Mouse (Mus musculus) stomach, embryonic 14.5 days (tissue): ENCODE results near the gene Emilin2. TPM values are rescaled to one million over a fixed set of nuclear protein-coding genes. Genes with fewer than 3 reads are reported as not detected.

Experiments
- ATAC-seq: fragments of 200-750 bp; cut with Nextera tagmentation; 2 replicates; pipeline ENCODE4 v1.8.0; 2017; ENCODE audit warnings: low read depth, moderate TSS enrichment; ENCODE audit not compliant: insufficient number of reproducible peaks, insufficient read depth, low FRiP score
- H3K27ac ChIP-seq: fragments of 300-500 bp; sonication (generic); 2 replicates; pipeline ENCODE4 v1.5.1; 2014; ENCODE audit warnings: mild to moderate bottlenecking, low read length, moderate library complexity, mixed read lengths
- H3K27me3 ChIP-seq: fragments of 300-500 bp; sonication (generic); 2 replicates; pipeline ENCODE4 v1.6.1; 2014; ENCODE audit warnings: low read length, control low read depth, mixed read lengths; ENCODE audit not compliant: control insufficient read depth, insufficient read depth
- H3K36me3 ChIP-seq: fragments of 300-500 bp; sonication (generic); 2 replicates; pipeline ENCODE4 v1.6.1; 2014; ENCODE audit warnings: mild to moderate bottlenecking, control low read depth, low read length, moderate library complexity, mixed read lengths; ENCODE audit not compliant: control insufficient read depth, insufficient read depth
- H3K4me1 ChIP-seq: fragments of 300-500 bp; sonication (generic); 2 replicates; pipeline ENCODE4 v1.6.1; 2014; ENCODE audit warnings: low read length, control low read depth, mixed read lengths; ENCODE audit not compliant: control insufficient read depth, insufficient read depth
- H3K4me2 ChIP-seq: fragments of 300-500 bp; sonication (generic); replicated peaks from 2 replicates; pipeline ENCODE4 v1.6.1; 2014; ENCODE audit warnings: low read depth, low read length, control low read depth
- H3K4me3 ChIP-seq: fragments of 300-500 bp; sonication (generic); 2 replicates; pipeline ENCODE4 v1.5.1; 2014; ENCODE audit warnings: low read depth, low read length, control low read depth
- H3K9ac ChIP-seq: fragments of 300-500 bp; sonication (generic); replicated peaks from 2 replicates; pipeline ENCODE4 v1.6.1; 2014; ENCODE audit warnings: low read depth, mild to moderate bottlenecking, control low read depth, low read length, moderate library complexity, mixed read lengths
- H3K9me3 ChIP-seq: fragments of 300-500 bp; sonication (generic); 2 replicates; pipeline ENCODE4 v1.6.1; 2016; ENCODE audit warnings: low read depth, low read length, control low read depth; ENCODE audit not compliant: control insufficient read depth
- WGBS: fragments of 180-500 bp; shearing (Covaris S2); extraction: QIAGEN DNeasy Blood & Tissue Kit; methylation state at CpG from one replicate; pipeline ENCODE4 v1.1.7; 2014; 5-methylcytosine and 5-hydroxymethylcytosine counted together
- polyA plus RNA-seq: library from polyadenylated mRNA; unstranded; fragments of >200 nt; fragmentation: Nextera tagmentation; extraction: Ambion mirVana; gene quantifications from 2 replicates; pipeline ENCODE4 v1.2.1, GENCODE M21; 2014

The Emilin2 gene
- polyA plus RNA-seq, 1 experiment from 2014 or later = 1.5 TPM

DNA sequence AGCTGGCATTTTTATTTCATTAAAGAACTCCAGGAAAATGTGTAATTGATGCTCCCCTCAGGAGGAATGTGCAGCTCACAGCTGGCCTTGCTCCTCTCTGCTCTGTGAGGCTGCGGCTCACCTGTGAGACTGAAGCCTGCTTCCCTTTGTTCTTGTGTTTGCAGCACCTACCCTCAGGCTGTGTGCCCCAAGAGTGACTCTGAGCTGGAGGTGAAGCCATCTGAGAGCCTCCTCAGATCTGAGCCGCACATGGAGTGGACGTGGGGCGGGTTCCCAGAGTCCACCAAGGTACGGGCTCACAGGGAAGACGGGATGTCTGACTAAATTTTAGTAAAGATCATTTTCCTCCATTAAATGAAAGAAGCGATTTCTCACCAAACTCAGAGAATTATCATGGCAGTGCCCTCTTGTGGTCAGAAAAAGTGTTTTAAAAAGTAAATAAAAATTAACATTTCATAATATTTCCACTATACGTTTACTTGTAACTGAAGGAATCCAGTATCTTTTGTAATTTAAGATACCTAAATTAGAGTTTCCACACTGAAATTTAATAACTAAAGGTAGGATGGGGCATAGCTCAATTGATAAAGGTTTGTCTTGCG, 81.6 kb downstream of the Emilin2 start:
- WGBS = 71% methylated on average over 9 of the region's 9 CpGs
- Histone ChIP-seq H3K9ac (no peak overlapping the region), H3K27me3 (no peaks in the 10 kb centered on the region), H3K4me3 (no peak overlapping the region), H3K4me1 (no peaks in the 10 kb centered on the region), H3K36me3 (peaks cover 21% of the 10 kb centered on the region), H3K4me2 (no peak overlapping the region), H3K9me3 (no peaks in the 10 kb centered on the region), H3K27ac (no peak overlapping the region)
- ATAC-seq = no peak

DNA sequence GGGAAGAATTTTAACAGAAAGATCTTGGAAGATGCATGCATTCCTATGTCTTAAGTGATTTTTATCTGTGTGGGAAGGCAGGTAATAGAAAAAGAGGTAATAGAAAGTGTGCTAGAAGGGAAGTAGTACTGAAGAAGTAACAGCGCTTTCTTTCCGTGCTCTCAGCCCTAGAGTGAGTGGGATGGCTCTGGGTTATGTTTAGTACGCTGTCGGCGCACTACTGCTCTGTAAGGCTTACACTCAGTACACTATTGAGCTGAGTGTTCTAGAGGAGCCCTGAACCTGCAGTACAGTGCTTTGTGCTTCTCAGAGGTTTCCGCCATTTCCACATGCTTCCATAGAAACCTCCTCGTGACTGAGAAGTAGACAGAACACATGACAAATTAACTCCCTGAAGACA, 83.1 kb downstream of the Emilin2 start:
- no peak overlapping the region for H3K4me3 ChIP-seq
- no peak overlapping the region for H3K4me2 ChIP-seq
- H3K9ac ChIP-seq = no peak overlapping the region
- H3K9me3 ChIP-seq = no peaks in the 10 kb centered on the region
- 79% methylated on average over 7 of the region's 7 CpGs for WGBS
- H3K27me3 ChIP-seq = no peaks in the 10 kb centered on the region
- ATAC-seq = no peak
- peaks cover 16% of the 10 kb centered on the region for H3K36me3 ChIP-seq
- H3K27ac ChIP-seq = no peak overlapping the region
- H3K4me1 ChIP-seq = no peaks in the 10 kb centered on the region

DNA sequence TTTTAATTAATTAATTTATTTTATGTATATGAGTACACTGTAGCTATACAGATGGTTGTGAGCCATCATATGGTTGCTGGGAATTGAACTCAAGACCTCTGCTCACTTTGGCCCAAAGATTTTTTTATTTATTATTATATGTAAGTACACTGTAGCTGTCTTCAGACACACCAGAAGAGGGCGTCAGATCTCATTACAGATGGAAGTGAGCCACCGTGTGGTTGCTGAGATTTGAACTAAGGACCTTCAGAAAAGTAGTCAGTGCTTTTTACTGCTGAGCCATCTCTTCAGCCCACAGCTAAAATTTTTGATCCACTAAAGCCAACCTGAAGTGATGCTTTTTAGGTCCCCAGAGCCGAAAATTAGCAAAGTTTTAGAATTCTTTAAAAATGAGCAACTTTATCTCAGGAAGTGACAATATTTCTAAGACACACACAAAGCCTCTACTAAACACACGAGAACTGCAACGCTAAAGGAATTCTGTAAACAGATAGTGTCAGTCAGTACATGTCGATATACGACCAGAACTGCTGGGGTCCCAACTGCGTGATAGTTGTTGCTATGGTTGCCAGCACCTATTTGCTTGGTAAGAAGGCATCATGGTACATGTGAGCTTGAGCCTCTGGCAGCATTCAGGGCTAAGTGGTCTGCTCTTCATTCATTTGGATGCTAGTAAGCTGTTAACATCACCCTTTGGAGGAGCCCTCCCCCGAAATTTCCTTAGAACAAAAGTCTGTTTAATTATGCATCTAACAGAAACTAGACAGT, 84.5 kb downstream of the Emilin2 start:
- no peaks in the 10 kb centered on the region for H3K9me3 ChIP-seq
- no peak overlapping the region for H3K4me2 ChIP-seq
- H3K4me3 ChIP-seq = no peak overlapping the region
- H3K9ac ChIP-seq = no peak overlapping the region
- H3K27ac ChIP-seq = no peak overlapping the region
- H3K4me1 ChIP-seq = no peaks in the 10 kb centered on the region
- H3K36me3 ChIP-seq = peaks cover 13% of the 10 kb centered on the region
- WGBS = 80% methylated on average over 9 of the region's 9 CpGs
- ATAC-seq = no peak
- no peaks in the 10 kb centered on the region for H3K27me3 ChIP-seq

DNA sequence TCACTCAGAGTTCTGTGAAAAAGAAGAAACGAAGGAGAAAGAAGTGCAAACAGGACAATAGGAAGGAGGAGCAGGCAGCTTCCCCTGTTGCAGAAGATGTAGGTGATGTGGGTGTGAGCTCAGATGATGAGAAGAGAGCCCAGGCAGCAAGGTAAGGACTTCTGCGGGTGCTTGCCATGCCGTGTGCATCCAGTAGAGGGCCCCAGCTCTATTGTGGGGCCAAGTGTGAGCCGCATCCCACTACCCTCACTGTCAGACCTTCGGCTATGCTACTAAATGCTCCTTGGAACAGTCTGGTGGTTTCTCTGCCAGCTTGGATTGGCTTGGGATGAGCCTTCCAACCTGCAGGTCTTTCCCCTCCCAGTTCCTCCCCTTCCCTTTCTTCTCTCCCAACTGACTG, 86.7 kb downstream of the Emilin2 start:
- no peaks in the 10 kb centered on the region for H3K27me3 ChIP-seq
- ATAC-seq = no peak
- H3K27ac ChIP-seq = no peak overlapping the region
- H3K4me3 ChIP-seq = no peak overlapping the region
- H3K9me3 ChIP-seq = no peaks in the 10 kb centered on the region
- H3K4me2 ChIP-seq = no peak overlapping the region
- H3K36me3 ChIP-seq = peaks cover 3% of the 10 kb centered on the region; the same call in 1 of the 2 replicates
- H3K9ac ChIP-seq = no peak overlapping the region
- no peaks in the 10 kb centered on the region for H3K4me1 ChIP-seq
- 40% methylated on average over 5 of the region's 5 CpGs for WGBS

DNA sequence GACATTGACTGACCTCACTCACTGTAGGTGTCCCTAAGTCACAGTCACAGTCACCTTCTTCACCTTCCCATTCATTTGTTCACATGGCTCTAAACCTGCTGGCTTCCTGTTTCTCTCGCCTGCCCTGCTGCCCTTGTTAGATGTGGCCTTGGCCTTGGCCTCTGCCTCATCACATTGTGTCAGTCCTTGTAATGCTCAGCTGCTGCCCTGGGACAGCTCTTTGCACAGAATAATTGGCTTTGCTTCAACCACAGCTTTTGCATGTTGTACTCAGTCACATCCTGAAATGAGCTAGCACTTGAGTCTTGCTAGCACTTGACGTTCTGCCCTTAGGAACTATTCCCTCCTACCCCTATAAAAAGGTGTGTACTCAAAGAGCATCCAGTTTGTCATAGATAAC, 87.3 kb downstream of the Emilin2 start:
- Histone ChIP-seq H3K4me3 (no peak overlapping the region), H3K27ac (no peak overlapping the region), H3K27me3 (no peaks in the 10 kb centered on the region), H3K4me2 (no peak overlapping the region), H3K9ac (no peak overlapping the region), H3K36me3 (0 out of 2 replicates have a peak, but pooled peaks cover 3% of the 10 kb centered on the region), H3K9me3 (no peaks in the 10 kb centered on the region), H3K4me1 (no peaks in the 10 kb centered on the region)
- WGBS = 66% methylated on average over 2 of the region's 2 CpGs
- no peak for ATAC-seq

DNA sequence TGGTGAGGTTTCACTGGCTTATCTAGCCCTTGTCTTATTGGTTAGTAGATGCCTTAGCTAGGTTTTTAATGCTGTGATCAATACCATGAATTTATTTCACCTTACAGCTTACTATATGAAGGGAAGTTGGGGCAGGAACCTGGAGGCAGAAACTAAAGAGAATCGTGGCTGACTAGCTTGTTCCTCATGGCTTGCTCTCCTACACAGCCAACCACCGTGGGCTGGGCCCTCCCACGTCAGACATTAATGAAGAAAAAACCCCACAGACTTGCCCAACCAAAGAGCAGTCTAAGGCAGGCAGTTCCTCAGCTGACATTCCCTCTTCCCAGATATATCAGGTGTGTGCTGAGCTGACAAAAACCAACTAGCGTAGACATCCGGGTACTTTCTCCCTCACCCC, 88.1 kb downstream of the Emilin2 start:
- WGBS = 69% methylated on average over 5 of the region's 5 CpGs
- ATAC-seq = no peak
- Histone ChIP-seq H3K27ac (no peak overlapping the region), H3K27me3 (no peaks in the 10 kb centered on the region), H3K36me3 (0 out of 2 replicates have a peak, but pooled peaks cover 3% of the 10 kb centered on the region), H3K4me1 (no peaks in the 10 kb centered on the region), H3K4me3 (no peak overlapping the region), H3K9me3 (no peaks in the 10 kb centered on the region), H3K9ac (no peak overlapping the region), H3K4me2 (no peak overlapping the region)

DNA sequence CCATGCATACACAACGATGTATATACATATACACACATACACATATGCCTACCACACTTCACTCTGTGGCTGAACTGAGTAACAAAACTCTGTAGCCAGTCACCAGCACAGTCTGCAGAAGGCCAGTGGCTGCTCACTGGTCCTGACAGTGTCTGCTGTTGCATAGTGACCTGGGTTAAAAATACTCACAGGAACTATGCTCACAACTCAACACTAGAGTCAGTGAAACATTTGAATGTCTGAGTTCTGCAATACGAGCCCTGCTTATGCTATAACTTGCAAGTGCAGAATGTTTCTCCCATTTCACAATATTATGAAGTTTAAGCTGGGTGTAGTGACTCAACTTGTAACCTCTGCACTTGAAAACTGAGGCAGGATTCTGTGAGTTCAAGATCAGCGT, 90.4 kb downstream of the Emilin2 start:
- H3K36me3 ChIP-seq = 0 out of 2 replicates have a peak, but pooled peaks cover 3% of the 10 kb centered on the region
- no peak for ATAC-seq
- no peak overlapping the region for H3K9ac ChIP-seq

DNA sequence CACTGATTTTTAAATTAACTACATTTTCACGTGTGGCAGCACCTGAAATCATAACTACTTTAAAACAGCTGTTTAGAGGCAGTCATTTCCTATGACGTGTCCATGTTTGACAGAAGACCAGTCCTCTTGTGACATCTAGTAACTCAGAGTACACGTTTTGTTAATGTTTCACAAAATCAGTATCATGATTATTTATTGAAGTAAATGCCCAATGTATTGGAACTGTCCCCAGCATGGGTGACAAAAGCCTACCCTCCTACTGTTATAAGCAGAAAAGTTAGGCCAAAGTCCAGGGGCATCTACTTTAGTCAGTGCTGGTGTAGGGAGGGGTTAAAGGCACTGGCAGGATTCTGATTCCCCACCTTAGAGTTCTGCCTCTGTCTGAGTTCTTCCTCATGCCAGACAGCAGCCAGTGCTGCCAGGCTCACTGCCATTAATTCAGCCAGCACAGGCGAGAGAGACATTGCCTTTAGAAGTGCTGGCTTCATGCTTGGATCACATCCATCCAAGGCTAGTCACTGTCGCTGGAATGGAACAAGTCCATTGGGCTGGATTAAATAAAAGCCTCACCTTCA, 94.6 kb downstream of the Emilin2 start:
- ATAC-seq = no peak
- Histone ChIP-seq H3K9me3 (no peaks in the 10 kb centered on the region), H3K9ac (no peak overlapping the region), H3K4me3 (no peak overlapping the region), H3K27me3 (no peaks in the 10 kb centered on the region), H3K4me1 (0 out of 2 replicates have a peak, but pooled peaks cover 3% of the 10 kb centered on the region), H3K4me2 (no peak overlapping the region), H3K27ac (no peak overlapping the region), H3K36me3 (peaks cover 3% of the 10 kb centered on the region; the same call in 1 of the 2 replicates)
- 88% methylated on average over 5 of the region's 5 CpGs for WGBS

More for the DNA sequence above, 90.4 kb downstream of the Emilin2 start:
- H3K27me3 ChIP-seq = no peaks in the 10 kb centered on the region
- no peaks in the 10 kb centered on the region for H3K4me1 ChIP-seq
- no peaks in the 10 kb centered on the region for H3K9me3 ChIP-seq
- no peak overlapping the region for H3K27ac ChIP-seq
- 83% methylated on average over 3 of the region's 3 CpGs for WGBS
- H3K4me2 ChIP-seq = no peak overlapping the region
- no peak overlapping the region for H3K4me3 ChIP-seq
